Mouse (Mus musculus) embryonic facial prominence, embryonic 14.5 days (tissue): ENCODE results near the gene Olfr1056. TPM values are rescaled to one million over a fixed set of nuclear protein-coding genes. Genes with fewer than 3 reads are reported as not detected.
"Not testable (repeated sequence)": the region's sequence is repeated elsewhere in the genome, so short reads cannot be mapped to it uniquely, and the experiment has no call there.

Experiments used
- ATAC-seq: fragments of 200-750 bp; cut with Nextera tagmentation; 2 replicates; pipeline ENCODE4 v1.8.0; 2017; ENCODE audit warnings: low read depth, moderate number of reproducible peaks, moderate TSS enrichment
- DNase-seq: peaks from one replicate; pipeline ENCODE4 v3.0.0-alpha.2; 2015; ENCODE audit warnings: low spot score
- H3K27ac ChIP-seq: fragments of 300-500 bp; sonication (generic); replicated peaks from 2 replicates; pipeline ENCODE4 v1.5.1; 2014; ENCODE audit warnings: low read depth, mild to moderate bottlenecking, low read length, moderate library complexity
- H3K27me3 ChIP-seq: fragments of 300-500 bp; sonication (generic); replicated peaks from 2 replicates; pipeline ENCODE4 v1.6.1; 2014; ENCODE audit warnings: low read length; ENCODE audit not compliant: control insufficient read depth, insufficient read depth
- H3K36me3 ChIP-seq: fragments of 300-500 bp; sonication (generic); 2 replicates; pipeline ENCODE4 v1.6.1; 2014; ENCODE audit warnings: low read length, mixed read lengths; ENCODE audit not compliant: control insufficient read depth, insufficient read depth
- H3K4me1 ChIP-seq: fragments of 300-500 bp; sonication (generic); 2 replicates; pipeline ENCODE4 v1.6.1; 2014; ENCODE audit warnings: antibody characterized with exemption, low read length; ENCODE audit not compliant: control insufficient read depth, insufficient read depth
- H3K4me2 ChIP-seq: fragments of 300-500 bp; sonication (generic); 2 replicates; pipeline ENCODE4 v1.6.1; 2014; ENCODE audit warnings: low read depth, mild to moderate bottlenecking, low read length, moderate library complexity, mixed read lengths
- H3K4me3 ChIP-seq: fragments of 300-500 bp; sonication (generic); 2 replicates; pipeline ENCODE4 v1.5.1; 2014; ENCODE audit warnings: low read depth, mild to moderate bottlenecking, low read length
- H3K9ac ChIP-seq: fragments of 300-500 bp; sonication (generic); 2 replicates; pipeline ENCODE4 v1.6.1; 2014; ENCODE audit warnings: low read depth, mild to moderate bottlenecking, low read length, moderate library complexity, mixed read lengths
- H3K9me3 ChIP-seq: fragments of 300-500 bp; sonication (generic); 2 replicates; pipeline ENCODE4 v1.6.1; 2016; ENCODE audit warnings: low read length; ENCODE audit not compliant: control insufficient read depth
- WGBS: fragments of 180-500 bp; shearing (Covaris S2); extraction: QIAGEN DNeasy Blood & Tissue Kit; methylation state at CpG from one replicate; pipeline ENCODE4 v1.1.7; 2014; 5-methylcytosine and 5-hydroxymethylcytosine counted together
- polyA plus RNA-seq: library from polyadenylated mRNA; unstranded; fragments of >200 nt; fragmentation: Nextera tagmentation; extraction: Ambion mirVana; gene quantifications from 2 replicates; pipeline ENCODE4 v1.2.1, GENCODE M21; 2014

Olfr1056 gene
- polyA plus RNA-seq, result 0.21 TPM in 1 of 2 replicates, not detected in the other

DNA sequence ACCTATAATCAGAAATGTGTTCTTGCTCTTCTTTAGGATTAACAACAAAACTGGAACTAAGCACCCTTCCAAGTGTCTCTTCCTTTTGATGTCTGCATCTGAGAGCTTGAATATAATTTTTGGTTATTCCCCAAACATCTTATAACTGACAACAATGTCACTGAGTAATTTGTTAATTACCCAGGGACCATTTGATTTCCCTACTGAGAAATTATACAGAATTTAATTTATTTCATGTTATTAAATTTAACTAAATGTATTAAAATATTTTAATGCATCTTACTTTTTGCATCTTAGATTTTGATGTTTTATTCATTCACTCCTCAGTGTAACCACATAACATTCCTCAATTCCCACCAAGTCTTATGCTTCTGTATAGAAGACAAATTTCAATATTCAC, at the start of gene Olfr1056:
Olfr1056 (minus strand) TSS at position 101 of the 400 bp plus-strand sequence.
- H3K9ac ChIP-seq, result no peak within 1 kb of the TSS
- no peaks in the 10 kb centered on the region for H3K9me3 ChIP-seq
- no peak for DNase-seq
- H3K4me3 ChIP-seq, result no peak within 1 kb of the TSS
- no peak for ATAC-seq
- no peak within 1 kb of the TSS for H3K4me2 ChIP-seq
- H3K27ac ChIP-seq, result no peak within 1 kb of the TSS
- no peaks in the 10 kb centered on the region for H3K27me3 ChIP-seq
- H3K36me3 ChIP-seq, result no peaks in the 10 kb centered on the region
- H3K4me1 ChIP-seq, result no peaks in the 10 kb centered on the region

DNA sequence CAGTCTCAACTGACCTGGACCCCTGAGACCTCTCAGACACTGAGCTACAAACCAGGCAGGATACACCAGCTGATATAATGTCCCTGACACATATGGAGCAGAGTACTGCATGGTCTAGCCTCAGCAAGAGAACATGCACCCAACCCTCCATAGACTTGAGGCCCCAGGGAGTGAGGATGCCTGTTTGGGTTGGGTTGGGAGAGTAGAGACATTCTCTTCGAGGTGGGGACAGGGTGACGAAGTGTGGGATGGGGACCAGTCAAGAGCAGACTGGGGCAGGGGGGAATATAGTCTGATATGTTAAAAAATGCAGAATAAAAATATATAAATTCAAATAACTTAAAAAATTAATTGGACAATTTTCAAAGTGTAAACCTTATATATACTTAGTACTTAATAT, 32.8 kb upstream of the Olfr1056 start:
- Histone ChIP-seq H3K27ac (no peak overlapping the region), H3K27me3 (no peaks in the 10 kb centered on the region), H3K4me3 (no peak overlapping the region), H3K36me3 (no peaks in the 10 kb centered on the region), H3K4me2 (no peak overlapping the region), H3K9ac (no peak overlapping the region), H3K9me3 (no peaks in the 10 kb centered on the region), H3K4me1 (no peaks in the 10 kb centered on the region)
- ATAC-seq (no peak), DNase-seq (no peak)
- 87% methylated on average over 2 of the region's 2 CpGs for WGBS

DNA sequence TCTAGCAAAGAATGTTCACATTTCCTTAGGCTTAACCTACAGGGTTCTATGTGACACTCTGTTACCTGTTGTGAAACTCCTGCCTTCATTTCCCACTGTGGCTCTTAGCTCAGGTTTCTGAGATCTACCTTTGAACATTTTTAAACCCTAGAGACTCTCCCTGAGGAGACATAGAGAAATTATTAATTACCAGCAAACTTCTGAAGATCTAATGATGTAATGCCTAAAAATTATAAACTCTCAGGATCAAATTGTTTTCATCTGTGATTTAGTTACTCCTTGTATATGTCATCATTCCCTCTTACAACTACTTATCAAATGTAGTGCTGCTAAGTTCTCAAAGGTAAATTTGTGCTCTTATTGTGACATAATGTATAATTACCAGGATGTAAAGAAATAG, 26.2 kb upstream of the Olfr1056 start, which contains the start of gene Olfr1058:
Olfr1058 (minus strand) TSS at position 101 of the 400 bp plus-strand sequence.
- not testable (repeated sequence) for H3K27me3 ChIP-seq, H3K4me2 ChIP-seq, H3K4me1 ChIP-seq, ATAC-seq, H3K9me3 ChIP-seq, DNase-seq, H3K4me3 ChIP-seq, H3K27ac ChIP-seq, H3K9ac ChIP-seq, H3K36me3 ChIP-seq

DNA sequence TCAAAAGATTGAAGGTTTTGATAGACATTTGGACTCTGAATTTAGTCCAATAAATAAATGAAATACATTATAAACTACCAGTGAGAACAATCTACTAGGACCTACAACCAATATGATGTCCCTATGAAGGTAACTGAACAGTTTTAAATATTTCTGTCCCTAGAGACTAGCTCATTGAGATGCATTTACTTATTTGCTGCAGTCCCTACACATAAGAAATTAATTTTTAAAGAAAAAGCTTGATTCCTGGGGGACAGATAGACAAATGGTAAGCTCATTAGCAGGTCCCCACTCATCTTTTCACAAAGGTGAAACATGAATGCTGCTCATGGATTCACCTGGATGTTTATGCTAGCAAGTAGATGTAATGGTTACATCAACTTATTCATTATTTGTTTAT, 16.0 kb upstream of the Olfr1056 start, which contains the start of gene Olfr1057:
Olfr1057 (minus strand) TSS at position 101 of the 400 bp plus-strand sequence.
- Histone ChIP-seq H3K9ac (no peak within 1 kb of the TSS), H3K4me2 (no peak within 1 kb of the TSS)
- ATAC-seq, result no peak

DNA sequence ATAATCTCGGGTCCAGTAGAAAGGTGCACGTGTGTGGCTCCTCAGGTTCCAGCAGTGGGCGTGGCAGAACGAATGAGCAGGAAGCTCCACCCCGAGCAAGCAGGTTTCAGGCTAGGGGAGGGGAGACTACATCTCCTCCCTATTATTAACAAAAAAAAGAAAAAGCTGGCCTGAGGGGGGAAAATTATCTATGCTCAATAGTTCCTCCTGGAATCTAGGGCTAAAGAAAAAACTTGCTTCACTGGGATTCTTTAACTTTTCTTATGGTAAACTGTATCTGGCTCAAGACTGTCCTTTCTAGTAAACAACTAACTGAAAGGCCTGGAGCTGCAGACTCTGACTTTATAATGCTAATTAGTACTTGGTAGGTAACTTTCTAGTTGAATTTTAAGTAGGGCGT, 4.1 kb upstream of the Olfr1056 start:
- not testable (repeated sequence) for DNase-seq, H3K4me2 ChIP-seq, H3K9ac ChIP-seq, ATAC-seq, H3K4me3 ChIP-seq, H3K36me3 ChIP-seq, H3K9me3 ChIP-seq, H3K4me1 ChIP-seq, H3K27ac ChIP-seq, H3K27me3 ChIP-seq
- WGBS, result 83% methylated on average over 1 of the region's 6 CpGs

More for the DNA sequence above, 16.0 kb upstream of the Olfr1056 start, which contains the start of gene Olfr1057:
- no peaks in the 10 kb centered on the region for H3K4me1 ChIP-seq
- no peak within 1 kb of the TSS for H3K4me3 ChIP-seq
- H3K9me3 ChIP-seq, result no peaks in the 10 kb centered on the region
- no peaks in the 10 kb centered on the region for H3K27me3 ChIP-seq
- DNase-seq, result no peak
- H3K27ac ChIP-seq, result no peak within 1 kb of the TSS
- H3K36me3 ChIP-seq, result no peaks in the 10 kb centered on the region

DNA sequence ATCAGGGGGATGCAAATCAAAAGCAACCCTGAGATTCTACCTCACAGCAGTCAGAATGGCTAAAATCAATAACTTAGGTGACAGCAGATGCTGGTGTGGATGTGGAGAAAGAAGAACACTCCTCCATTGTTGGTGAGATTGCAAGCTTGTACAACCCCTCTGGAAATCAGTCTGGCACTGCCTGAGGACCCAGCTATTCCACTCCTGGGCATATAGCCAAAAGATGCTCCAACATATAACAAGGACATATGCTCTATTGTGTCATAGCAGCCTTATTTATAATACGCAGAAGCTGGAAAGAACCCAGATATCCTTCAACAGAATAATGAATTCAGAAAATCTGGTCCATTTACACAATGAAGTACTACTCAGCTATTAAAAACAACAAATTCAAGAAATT, 10.5 kb downstream of the Olfr1056 start:
- not testable (repeated sequence) for H3K9me3 ChIP-seq, H3K27me3 ChIP-seq, H3K9ac ChIP-seq, H3K4me1 ChIP-seq, ATAC-seq, H3K36me3 ChIP-seq, H3K4me3 ChIP-seq, H3K4me2 ChIP-seq, DNase-seq, H3K27ac ChIP-seq
- 88% methylated on average over 1 of the region's 1 CpGs for WGBS

DNA sequence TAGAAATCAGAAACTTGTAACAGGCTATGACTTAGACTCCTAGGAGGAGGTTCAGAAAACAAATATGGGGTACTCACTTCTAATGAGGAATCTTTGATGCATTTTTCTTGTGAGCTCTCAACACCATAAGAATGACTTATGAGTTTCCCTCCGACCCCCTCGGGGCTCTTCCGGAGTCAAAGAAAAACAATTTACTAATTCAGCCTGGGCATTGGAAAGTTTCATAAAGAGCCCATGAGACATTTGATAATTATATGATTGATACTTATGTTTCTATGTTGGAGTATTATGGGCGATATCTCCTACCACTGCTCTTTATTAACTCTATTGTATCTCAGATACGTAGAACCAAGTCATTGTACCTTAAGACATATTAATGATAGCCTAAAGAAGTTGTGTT, 12.1 kb downstream of the Olfr1056 start, which contains the start of gene Olfr1055:
Olfr1055 (minus strand) TSS at position 101 of the 400 bp plus-strand sequence.
- no peaks in the 10 kb centered on the region for H3K27me3 ChIP-seq
- no peak within 1 kb of the TSS for H3K4me3 ChIP-seq
- no peak within 1 kb of the TSS for H3K9ac ChIP-seq
- no peaks in the 10 kb centered on the region for H3K4me1 ChIP-seq
- DNase-seq, result no peak
- no peak within 1 kb of the TSS for H3K4me2 ChIP-seq
- no peaks in the 10 kb centered on the region for H3K9me3 ChIP-seq
- H3K36me3 ChIP-seq, result no peaks in the 10 kb centered on the region
- WGBS, result 91% methylated on average over 5 of the region's 5 CpGs
- no peak within 1 kb of the TSS for H3K27ac ChIP-seq
- ATAC-seq, result no peak

DNA sequence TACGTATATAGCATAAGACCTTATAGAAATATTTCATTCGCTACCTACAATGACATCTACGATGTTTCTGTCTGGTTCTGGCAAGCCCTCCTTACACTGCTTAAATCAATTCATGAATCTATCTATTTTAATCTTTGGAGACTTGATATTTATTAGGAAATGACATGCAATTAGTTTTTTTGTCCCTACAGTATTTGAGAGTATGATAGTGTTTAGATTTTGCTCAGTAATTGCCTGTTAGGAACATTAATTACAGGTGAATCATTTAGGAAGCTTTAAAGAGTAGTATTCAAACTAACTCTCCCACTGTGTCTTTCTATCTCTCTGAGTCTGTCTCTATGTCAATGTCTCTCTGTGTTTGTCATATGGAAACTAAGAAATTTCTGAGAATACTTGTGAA, 26.9 kb downstream of the Olfr1056 start, which contains the start of gene Olfr1054:
Olfr1054 (minus strand) TSS at position 101 of the 400 bp plus-strand sequence.
- 85% methylated on average over 3 of the region's 3 CpGs for WGBS
- DNase-seq, result no peak
- no peaks in the 10 kb centered on the region for H3K4me1 ChIP-seq
- H3K36me3 ChIP-seq, result no peaks in the 10 kb centered on the region
- H3K4me2 ChIP-seq, result no peak within 1 kb of the TSS
- no peak within 1 kb of the TSS for H3K9ac ChIP-seq
- H3K4me3 ChIP-seq, result no peak within 1 kb of the TSS
- H3K27me3 ChIP-seq, result no peaks in the 10 kb centered on the region
- no peak within 1 kb of the TSS for H3K27ac ChIP-seq
- ATAC-seq, result no peak
- no peaks in the 10 kb centered on the region for H3K9me3 ChIP-seq

DNA sequence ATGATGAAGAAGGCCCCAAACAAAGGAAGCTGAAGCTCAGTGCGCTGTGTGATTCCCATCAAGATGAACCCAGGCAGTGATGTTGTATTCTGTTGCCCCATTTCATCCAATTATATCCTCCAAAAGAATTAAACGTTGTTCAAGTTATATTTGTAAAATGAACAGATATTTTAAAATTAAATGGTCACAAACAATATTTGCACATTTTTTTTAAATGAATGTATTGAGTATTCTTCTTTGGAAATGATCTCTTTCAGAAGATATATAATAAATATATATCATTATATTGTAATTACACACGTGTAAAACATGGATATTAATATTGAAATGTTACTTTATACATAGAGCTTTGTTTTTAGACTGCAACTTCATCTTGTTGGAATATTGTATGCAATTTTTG, 47.1 kb downstream of the Olfr1056 start, which contains the start of gene Olfr1053:
Olfr1053 (minus strand) TSS at position 101 of the 400 bp plus-strand sequence.
- no peaks in the 10 kb centered on the region for H3K27me3 ChIP-seq
- H3K4me1 ChIP-seq, result no peaks in the 10 kb centered on the region
- ATAC-seq (no peak), DNase-seq (no peak)
- no peak within 1 kb of the TSS for H3K4me3 ChIP-seq
- H3K9ac ChIP-seq, result no peak within 1 kb of the TSS
- WGBS, result 62% methylated on average over 3 of the region's 3 CpGs
- H3K27ac ChIP-seq, result no peak within 1 kb of the TSS
- H3K4me2 ChIP-seq, result no peak within 1 kb of the TSS
- H3K36me3 ChIP-seq, result no peaks in the 10 kb centered on the region
- H3K9me3 ChIP-seq, result no peaks in the 10 kb centered on the region
